Mouse (Mus musculus) Muller cell, postnatal 12 days (primary cell): ENCODE data around the gene Dhrs2.
A peak's percentile ranks its signal among the peaks of the same experiment; 100 is the strongest.

ENCODE experiments used
- DNase-seq: peaks from one replicate; pipeline ENCODE4 v3.0.0-alpha.2; 2015; ENCODE audit errors: inconsistent ontology term

Gene Dhrs2

GRCm38 (mm10) chr14:55221707-55222106 is at the start of gene Dhrs2:
Gene Dhrs2 (plus strand): TSS chr14:55222007.
- no peak for DNase-seq

DNA sequence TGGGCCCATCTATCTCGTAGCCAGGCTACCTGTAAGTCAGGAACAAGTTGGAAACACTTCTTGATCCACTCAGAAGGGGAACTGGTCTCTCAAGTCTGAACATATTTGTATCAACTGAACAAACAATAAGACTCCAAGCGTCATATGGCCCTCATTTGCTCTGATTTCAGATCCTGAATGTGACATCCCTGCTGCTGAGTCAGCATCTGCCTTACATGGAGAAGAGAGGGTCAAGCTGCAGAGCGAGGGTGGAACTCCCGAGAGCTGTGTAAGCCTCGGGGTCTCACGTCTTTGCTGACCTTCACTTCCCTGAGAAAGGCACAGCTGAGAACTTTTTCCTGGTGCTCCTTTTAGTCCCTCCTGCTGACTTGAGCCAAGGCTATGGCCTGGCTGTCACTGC is 47.6 kb upstream of the Dhrs2 start:
- DNase-seq = no peak

DNA sequence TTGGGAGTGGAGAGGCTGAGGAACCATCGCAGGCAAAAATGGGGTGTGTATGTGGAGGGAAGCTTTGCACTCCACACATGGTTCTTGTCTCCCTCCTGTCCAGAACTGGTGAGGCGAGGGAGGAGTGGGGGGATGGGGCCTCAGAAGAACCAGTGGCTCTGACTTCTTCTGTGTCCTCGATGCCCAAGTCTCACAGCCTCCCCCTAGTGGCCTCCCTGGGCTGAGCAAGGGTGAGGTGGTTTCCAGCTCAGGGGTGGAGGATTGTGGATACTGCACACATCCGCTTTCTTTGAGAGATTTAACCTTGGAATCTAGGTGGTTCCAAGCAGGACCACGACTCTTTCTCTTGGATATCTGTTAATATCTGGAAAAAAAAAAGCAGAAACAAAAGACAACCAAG is 44.5 kb upstream of the Dhrs2 start:
- peak; percentile 54 for DNase-seq

DNA sequence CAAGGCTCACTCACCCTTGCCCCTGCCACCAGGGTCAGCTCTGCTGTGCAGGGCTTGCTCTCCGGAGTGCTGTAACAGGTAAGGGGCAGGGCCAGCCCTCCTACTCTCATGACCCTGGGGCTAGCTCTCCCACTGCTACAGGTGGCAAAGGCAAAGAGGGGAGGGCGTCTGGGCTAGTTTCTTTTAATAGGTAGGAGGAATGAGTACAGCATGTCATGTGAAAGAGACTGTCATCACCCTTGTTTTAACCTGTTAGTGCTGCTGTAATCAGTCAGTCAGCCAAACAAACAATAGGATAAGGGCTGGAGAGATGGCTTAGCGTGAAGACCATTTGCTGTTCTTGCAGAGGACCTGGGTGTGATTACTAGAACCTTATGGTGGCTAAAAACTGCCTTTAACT is 40.9 kb upstream of the Dhrs2 start:
- DNase-seq = no peak

GRCm38 (mm10) chr14:55183231-55183630 is 38.6 kb upstream of the Dhrs2 start:
- no peak for DNase-seq

- DNase-seq = no peak
These were observed 37.1 kb upstream of the Dhrs2 start for GRCm38 (mm10) chr14:55184640-55185145.

GRCm38 (mm10) chr14:55188491-55188890 is 33.3 kb upstream of the Dhrs2 start:
- DNase-seq = no peak

- DNase-seq = no peak
These were observed 32.4 kb upstream of the Dhrs2 start for GRCm38 (mm10) chr14:55189351-55189769.

DNA sequence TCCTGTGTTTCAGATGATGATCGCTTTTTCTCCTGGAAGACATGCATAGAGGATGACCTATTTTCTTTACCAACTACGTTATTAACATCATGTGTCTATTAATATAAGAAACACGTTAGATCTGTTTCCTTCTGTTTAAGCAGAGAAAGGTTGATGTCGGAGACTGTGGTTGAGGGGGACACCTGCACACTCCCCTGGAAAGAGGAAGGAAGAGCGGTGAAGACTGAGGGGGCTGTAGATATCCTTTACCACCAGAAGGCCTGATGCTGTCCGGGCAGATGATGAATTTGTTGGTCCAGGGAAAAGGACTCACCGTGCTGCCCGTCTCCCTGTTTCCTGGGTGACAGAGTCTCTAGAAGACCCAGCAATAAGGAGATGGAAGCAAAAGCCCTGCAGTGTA is 28.5 kb upstream of the Dhrs2 start:
- no peak for DNase-seq

GRCm38 (mm10) chr14:55193876-55194635 is 27.8 kb upstream of the Dhrs2 start:
- DNase-seq = peak; percentile 31

- DNase-seq = no peak
These were observed 27.0 kb upstream of the Dhrs2 start for GRCm38 (mm10) chr14:55194786-55195185.

- no peak for DNase-seq
These were observed 24.7 kb upstream of the Dhrs2 start for GRCm38 (mm10) chr14:55197121-55197520.

DNA sequence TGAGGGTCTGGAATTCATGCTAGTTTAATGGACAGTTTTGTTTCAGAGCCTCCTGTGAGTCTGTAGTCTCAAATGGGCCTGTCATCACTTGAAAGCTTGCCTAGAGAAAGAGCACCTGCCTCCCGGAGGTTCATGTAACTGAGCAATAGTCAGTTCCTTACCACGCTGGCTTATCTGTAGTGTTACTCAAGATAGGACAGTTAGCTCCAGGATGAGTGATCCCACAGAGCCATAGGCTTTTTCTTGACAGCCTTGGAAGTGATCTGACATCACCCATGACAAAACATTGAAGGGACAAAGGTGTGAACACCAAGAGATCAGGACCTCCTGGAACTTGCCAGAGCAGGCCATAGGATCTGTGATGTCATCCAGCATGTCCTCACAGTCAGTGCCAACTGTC is 23.6 kb upstream of the Dhrs2 start:
- no peak for DNase-seq

- DNase-seq = no peak
These were observed 17.3 kb upstream of the Dhrs2 start for GRCm38 (mm10) chr14:55204544-55204943.

DNA sequence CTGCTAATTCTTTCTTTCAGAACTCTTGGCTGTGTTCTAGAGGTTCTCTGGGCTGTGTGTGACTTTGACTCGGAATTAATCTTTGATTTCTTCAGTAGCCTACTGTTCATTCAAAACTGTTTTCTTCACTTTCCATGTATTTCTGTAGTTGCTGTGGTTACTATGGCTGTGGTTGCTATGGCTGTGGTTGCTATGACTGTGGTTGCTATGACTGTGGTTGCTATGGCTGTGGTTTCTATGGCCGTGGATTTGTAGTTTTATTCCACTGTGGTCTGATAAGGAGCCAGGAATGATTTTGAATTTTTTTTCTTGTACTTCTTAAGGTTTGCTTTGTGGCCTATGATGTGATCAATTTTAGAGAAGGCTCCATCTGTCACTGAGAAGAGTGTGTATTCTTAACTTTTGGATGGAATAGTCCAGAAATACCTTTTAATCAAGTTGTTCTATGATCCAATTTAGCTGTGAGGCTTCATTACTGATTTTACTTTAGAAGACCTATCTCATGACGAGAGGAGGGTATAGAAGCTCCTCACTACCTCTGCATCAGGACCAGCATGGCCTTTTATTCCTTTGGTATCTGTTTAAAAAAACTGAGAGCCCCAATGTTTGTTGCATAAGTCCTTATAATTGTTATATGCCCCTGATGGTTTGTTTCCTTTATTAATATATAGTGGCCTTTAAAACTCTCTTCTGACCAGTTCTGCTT is 16.6 kb upstream of the Dhrs2 start:
- DNase-seq = no peak

DNA sequence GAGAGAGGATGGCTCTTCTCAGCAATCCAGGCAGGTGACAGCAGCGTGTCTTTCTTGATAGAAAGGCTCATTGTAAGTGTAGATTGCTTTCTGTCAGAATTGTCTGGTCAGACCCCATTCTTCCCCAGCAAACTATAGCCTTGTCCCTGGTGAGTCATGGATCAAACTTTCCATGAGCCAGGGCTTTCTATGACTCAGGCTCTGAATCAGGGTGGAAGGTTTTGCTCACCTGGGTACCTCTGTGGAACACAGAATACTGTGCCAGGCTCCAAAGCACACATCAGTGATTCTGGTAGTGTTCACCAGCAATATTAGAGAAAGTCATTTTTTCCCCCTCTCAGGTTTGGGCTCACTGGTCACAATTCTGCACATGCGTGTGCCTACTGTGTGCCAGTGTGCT is 13.5 kb upstream of the Dhrs2 start:
- DNase-seq = peak; percentile 26

- DNase-seq = no peak
These were observed 8.2 kb upstream of the Dhrs2 start for GRCm38 (mm10) chr14:55213621-55214020.

GRCm38 (mm10) chr14:55214507-55214906 is 7.3 kb upstream of the Dhrs2 start:
- no peak for DNase-seq

GRCm38 (mm10) chr14:55223172-55223571 is 1.4 kb downstream of the Dhrs2 start:
- DNase-seq = peak; percentile 32

DNA sequence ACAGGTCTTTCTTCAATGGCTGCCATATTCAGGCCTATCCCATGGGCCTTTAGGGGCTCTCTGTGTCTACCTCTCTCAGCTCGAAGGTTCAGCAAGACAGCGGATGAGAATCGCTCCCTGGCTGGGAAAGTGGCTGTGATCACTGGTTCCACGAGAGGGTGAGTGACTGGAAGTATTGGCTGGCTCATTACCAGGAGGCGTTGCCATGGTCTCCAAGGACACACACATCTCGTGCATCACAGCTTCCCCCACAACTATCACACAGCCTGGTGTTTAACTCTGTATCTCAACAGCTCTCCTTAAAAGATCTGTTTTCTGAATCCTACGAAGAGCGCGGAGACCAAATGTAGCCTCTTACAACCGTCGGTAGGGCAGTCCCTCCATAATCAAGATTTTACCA is 12.8 kb downstream of the Dhrs2 start:
- DNase-seq = no peak

- no peak for DNase-seq
These were observed 14.9 kb downstream of the Dhrs2 start for GRCm38 (mm10) chr14:55236685-55237084.

DNA sequence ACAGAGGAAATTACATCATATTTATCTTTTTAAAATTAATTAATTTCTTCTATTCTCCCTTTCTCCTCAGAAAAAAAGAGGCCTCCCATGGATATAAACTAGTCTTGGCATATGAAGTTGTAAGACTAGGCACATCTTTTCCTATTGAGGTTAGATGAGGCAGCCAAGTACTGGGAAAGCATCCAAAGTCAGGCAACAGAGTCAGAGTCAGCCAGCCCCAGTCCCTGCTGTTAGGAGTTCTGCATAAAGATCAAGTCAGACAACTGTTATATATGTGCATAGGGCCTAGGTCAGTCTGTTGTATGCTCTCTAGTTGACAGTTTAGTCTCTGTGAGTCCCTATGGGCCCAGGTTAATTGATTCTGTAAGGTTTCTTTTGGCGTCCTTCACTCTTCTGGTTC is 20.9 kb downstream of the Dhrs2 start:
- DNase-seq = peak; percentile 43

- no peak for DNase-seq
These were observed 25.4 kb downstream of the Dhrs2 start for GRCm38 (mm10) chr14:55247181-55247580.
